ENCODE assay signal across 13 mouse cellular contexts in genomic region chr6:114898949-114899348, GRCm38 (mm10).
A peak's percentile ranks its signal among the peaks of the same experiment; 100 is the strongest.
DNase-seq lines count a peak whose midpoint lies in the region; ATAC-seq and TF ChIP-seq lines count a peak whose summit lies in the region.
"Had no signal": no experiment of that assay in that cellular context is flagged by ENCODE, and none has a peak within 500 bp of the region (broad histone marks: within the 10 kb centered on the region; RNA-seq: fewer than 3 reads in every experiment).

No protein-coding gene starts in this region.

- peak overlapping the region; percentile 84; the same call in 1 of the 2 replicates for H3K27ac ChIP-seq in kidney, embryonic 14.5 days (ENCODE audit: low read depth, low read length)
- 0 out of 2 replicates have a peak overlapping the region, but pooled peaks have one; percentile 68 for H3K27ac ChIP-seq in midbrain, embryonic 13.5 days
- no peak overlapping the region for H3K27ac ChIP-seq in midbrain, embryonic 11.5 days (ENCODE audit: low read depth, low read length)
- H3K27ac ChIP-seq in embryonic facial prominence, embryonic 13.5 days = peak overlapping the region; percentile 86
- H3K27ac ChIP-seq in limb, embryonic 14.5 days (replicated peaks; ENCODE audit: low read depth, low read length) = peak overlapping the region; percentile 3; the same call in 1 of the 2 replicates

- H3K4me3 ChIP-seq in kidney, embryonic 14.5 days (ENCODE audit: low read length) = no peak overlapping the region
- H3K4me3 ChIP-seq in midbrain, embryonic 13.5 days (replicated peaks) = no peak overlapping the region
- H3K4me3 ChIP-seq in midbrain, embryonic 11.5 days (ENCODE audit: low read depth, low read length) = no peak overlapping the region
- H3K4me3 ChIP-seq in embryonic facial prominence, embryonic 13.5 days = no peak overlapping the region
- no peak overlapping the region for H3K4me3 ChIP-seq in limb, embryonic 14.5 days (replicated peaks; ENCODE audit: low read length)
- H3K4me3 ChIP-seq: erythroblast, embryonic 14.5 days; heart, embryonic 15.5 days had no signal

- DNase-seq in kidney, postnatal 36 days = no peak
- DNase-seq in midbrain, embryonic 11.5 days (ENCODE audit: low spot score, missing footprints) = no peak
- DNase-seq in limb, embryonic 14.5 days (ENCODE audit: low spot score) = no peak
- no peak for DNase-seq in cerebellum, adult 11-12 months
- DNase-seq: cerebellum, postnatal 14 days; kidney, postnatal 25 days; right cerebral cortex, postnatal 4 days had no signal

- H3K27me3 ChIP-seq in kidney, embryonic 14.5 days (ENCODE audit: control insufficient read depth, insufficient read depth, low read length) = no peaks in the 10 kb centered on the region
- no peaks in the 10 kb centered on the region for H3K27me3 ChIP-seq in midbrain, embryonic 13.5 days
- no peaks in the 10 kb centered on the region for H3K27me3 ChIP-seq in midbrain, embryonic 11.5 days (ENCODE audit: control insufficient read depth, insufficient read depth, low read length)
- no peaks in the 10 kb centered on the region for H3K27me3 ChIP-seq in embryonic facial prominence, embryonic 13.5 days
- H3K27me3 ChIP-seq in limb, embryonic 14.5 days (ENCODE audit: control insufficient read depth, insufficient read depth, low read length) = no peaks in the 10 kb centered on the region
- H3K27me3 ChIP-seq: heart, embryonic 15.5 days had no signal

- 96% methylated on average over 4 of the region's 4 CpGs for WGBS in kidney, embryonic 14.5 days
- WGBS in midbrain, embryonic 13.5 days = 95% methylated on average over 4 of the region's 4 CpGs
- 91% methylated on average over 4 of the region's 4 CpGs for WGBS in midbrain, embryonic 11.5 days
- WGBS in embryonic facial prominence, embryonic 13.5 days = 90% methylated on average over 4 of the region's 4 CpGs
- WGBS in limb, embryonic 14.5 days = 93% methylated on average over 4 of the region's 4 CpGs

- TF ChIP-seq POLR2A in limb, embryonic 14.5 days (IDR thresholded peaks at IDR 0.05; ENCODE audit: borderline replicate concordance, extremely low read depth, insufficient read depth, insufficient read length) = no peak

- peaks cover 6% of the 10 kb centered on the region; the same call in 1 of the 2 replicates for H3K36me3 ChIP-seq in kidney, embryonic 14.5 days (ENCODE audit: control insufficient read depth, insufficient read depth, low read length)
- peaks cover 9% of the 10 kb centered on the region for H3K36me3 ChIP-seq in midbrain, embryonic 13.5 days
- no peaks in the 10 kb centered on the region for H3K36me3 ChIP-seq in midbrain, embryonic 11.5 days (ENCODE audit: control insufficient read depth, insufficient read depth, low read length)
- peaks cover 24% of the 10 kb centered on the region for H3K36me3 ChIP-seq in embryonic facial prominence, embryonic 13.5 days
- peaks cover 19% of the 10 kb centered on the region for H3K36me3 ChIP-seq in limb, embryonic 14.5 days (ENCODE audit: control insufficient read depth, insufficient read depth, low read length)

- no peaks in the 10 kb centered on the region for H3K9me3 ChIP-seq in kidney, embryonic 14.5 days (ENCODE audit: control insufficient read depth, low read length)
- no peaks in the 10 kb centered on the region for H3K9me3 ChIP-seq in midbrain, embryonic 13.5 days
- H3K9me3 ChIP-seq in midbrain, embryonic 11.5 days (ENCODE audit: control insufficient read depth, low read length) = no peaks in the 10 kb centered on the region; the same call in 1 of the 2 replicates
- no peaks in the 10 kb centered on the region for H3K9me3 ChIP-seq in embryonic facial prominence, embryonic 13.5 days
- H3K9me3 ChIP-seq in limb, embryonic 14.5 days (ENCODE audit: control insufficient read depth, low read length) = no peaks in the 10 kb centered on the region
- H3K9me3 ChIP-seq: heart, embryonic 15.5 days had no signal

- no peak for ATAC-seq in kidney, embryonic 14.5 days (ENCODE audit: low FRiP score, low TSS enrichment)
- ATAC-seq in midbrain, embryonic 13.5 days = no peak
- no peak for ATAC-seq in midbrain, embryonic 11.5 days (ENCODE audit: low FRiP score)
- ATAC-seq in embryonic facial prominence, embryonic 13.5 days (ENCODE audit: insufficient number of reproducible peaks, insufficient read depth, low FRiP score, low TSS enrichment, low read depth) = no peak
- no peak for ATAC-seq in limb, embryonic 14.5 days (ENCODE audit: low FRiP score, low read depth)
- ATAC-seq in frontal cortex, adult (ENCODE audit: low TSS enrichment) = no peak

- H3K9ac ChIP-seq in kidney, embryonic 14.5 days (ENCODE audit: low read depth, low read length) = no peak overlapping the region
- no peak overlapping the region for H3K9ac ChIP-seq in midbrain, embryonic 13.5 days (replicated peaks)
- H3K9ac ChIP-seq in midbrain, embryonic 11.5 days (ENCODE audit: low read length) = no peak overlapping the region
- no peak overlapping the region for H3K9ac ChIP-seq in embryonic facial prominence, embryonic 13.5 days
- no peak overlapping the region for H3K9ac ChIP-seq in limb, embryonic 14.5 days (ENCODE audit: low read depth, low read length, severe bottlenecking)
- H3K9ac ChIP-seq: heart, embryonic 15.5 days had no signal

- H3K4me2 ChIP-seq in kidney, embryonic 14.5 days (replicated peaks; ENCODE audit: low read depth, low read length) = no peak overlapping the region
- no peak overlapping the region for H3K4me2 ChIP-seq in midbrain, embryonic 13.5 days (replicated peaks)
- H3K4me2 ChIP-seq in midbrain, embryonic 11.5 days = no peak overlapping the region
- no peak overlapping the region for H3K4me2 ChIP-seq in embryonic facial prominence, embryonic 13.5 days
- no peak overlapping the region for H3K4me2 ChIP-seq in limb, embryonic 14.5 days (replicated peaks; ENCODE audit: low read depth, low read length, severe bottlenecking)
- H3K4me2 ChIP-seq: heart, embryonic 15.5 days had no signal

- H3K4me1 ChIP-seq in kidney, embryonic 14.5 days (ENCODE audit: control insufficient read depth, insufficient read depth, low read length) = peaks cover 44% of the 10 kb centered on the region
- H3K4me1 ChIP-seq in midbrain, embryonic 13.5 days (replicated peaks) = peaks cover 64% of the 10 kb centered on the region
- H3K4me1 ChIP-seq in midbrain, embryonic 11.5 days (ENCODE audit: control insufficient read depth, insufficient read depth, low read length) = peaks cover 42% of the 10 kb centered on the region
- H3K4me1 ChIP-seq in embryonic facial prominence, embryonic 13.5 days = peaks cover 71% of the 10 kb centered on the region
- H3K4me1 ChIP-seq in limb, embryonic 14.5 days (ENCODE audit: control insufficient read depth, insufficient read depth, low read length) = peaks cover 59% of the 10 kb centered on the region
